Mouse (Mus musculus) urinary bladder, postnatal 36 days (tissue): ENCODE results near the gene Uqcc3.
"Not testable (repeated sequence)": the region's sequence is repeated elsewhere in the genome, so short reads cannot be mapped to it uniquely, and the experiment has no call there.

Experiments
- DNase-seq, 2 experiments: peaks; one replicate each; pipeline ENCODE4 v3.0.0; 2022; ENCODE audit warnings: low spot score in 2 of 2, mixed read lengths in 1 of 2

Gene Uqcc3

GRCm38 (mm10) chr19:8850402-8850901 is 30.3 kb downstream of the Uqcc3 start, which contains the start of gene Lrrn4cl:
TSS of gene Lrrn4cl (plus strand) at chr19:8850768.
- peak; percentile 25 to 64 for DNase-seq

- DNase-seq = no peak
Observed at GRCm38 (mm10) chr19:8848356-8848755, 32.4 kb downstream of the Uqcc3 start.

GRCm38 (mm10) chr19:8844371-8845129 is 36.2 kb downstream of the Uqcc3 start:
- DNase-seq = peak; percentile 68 to 78

- DNase-seq = peak in 1 of 2 experiments; percentile 43
Observed at GRCm38 (mm10) chr19:8842961-8843360, 37.8 kb downstream of the Uqcc3 start.

- no peak for DNase-seq
Observed at GRCm38 (mm10) chr19:8841012-8841411, 39.7 kb downstream of the Uqcc3 start.

GRCm38 (mm10) chr19:8839908-8840791 is 40.6 kb downstream of the Uqcc3 start:
- DNase-seq = peak; percentile 65 to 84

GRCm38 (mm10) chr19:8839103-8839907 is 41.4 kb downstream of the Uqcc3 start, which contains the start of gene Gng3:
TSS of gene Gng3 (minus strand) at chr19:8839194.
- no peak for DNase-seq

- no peak for DNase-seq
Observed at GRCm38 (mm10) chr19:8838041-8838730, 42.5 kb downstream of the Uqcc3 start.

- peak; percentile 80 to 82 for DNase-seq
Observed at GRCm38 (mm10) chr19:8837251-8837791, 43.4 kb downstream of the Uqcc3 start, which contains the start of gene Bscl2. TSS of gene Bscl2 (plus strand) at chr19:8837467.

GRCm38 (mm10) chr19:8836327-8836726 is 44.4 kb downstream of the Uqcc3 start:
- not testable (repeated sequence) for DNase-seq

- DNase-seq = no peak
Observed at GRCm38 (mm10) chr19:8832971-8833370, 47.8 kb downstream of the Uqcc3 start.

- DNase-seq = no peak
Observed at GRCm38 (mm10) chr19:8831262-8831661, 49.5 kb downstream of the Uqcc3 start.

- DNase-seq = no peak
Observed at GRCm38 (mm10) chr19:8830664-8831063, 50.1 kb downstream of the Uqcc3 start.
